Mouse (Mus musculus): ENCODE data around the gene Atp5k. TPM values are rescaled to one million over a fixed set of nuclear protein-coding genes. Genes with fewer than 3 reads are reported as not detected.

Atp5k gene
- polyA plus RNA-seq, 1 experiment from 2014 or later = 381 TPM

- H3K9me3 ChIP-seq (replicated peaks) = no peaks in the 10 kb centered on the region
- WGBS = 88% methylated on average over 1 of the region's 1 CpGs
- peaks cover 21% of the 10 kb centered on the region for H3K4me1 ChIP-seq
- H3K4me3 ChIP-seq = no peak overlapping the region
- DNase-seq (ENCODE audit: low spot score) = no peak
- peaks cover 20% of the 10 kb centered on the region for H3K27me3 ChIP-seq (ENCODE audit: low read depth, poor library complexity, severe bottlenecking)
- H3K27ac ChIP-seq (replicated peaks) = no peak overlapping the region
- no peaks in the 10 kb centered on the region for H3K36me3 ChIP-seq
Measured at GRCm38 (mm10) chr5:108452422-108452821, 18.2 kb upstream of the Atp5k start.

GRCm38 (mm10) chr5:108451611-108452010 lies 17.4 kb upstream of the Atp5k start:
- H3K9me3 ChIP-seq (replicated peaks) = no peaks in the 10 kb centered on the region
- H3K36me3 ChIP-seq = no peaks in the 10 kb centered on the region
- no peak overlapping the region for H3K27ac ChIP-seq (replicated peaks)
- DNase-seq (ENCODE audit: low spot score) = no peak
- peaks cover 21% of the 10 kb centered on the region for H3K4me1 ChIP-seq
- WGBS = 79% methylated on average over 1 of the region's 1 CpGs
- no peak overlapping the region for H3K4me3 ChIP-seq
- peaks cover 28% of the 10 kb centered on the region for H3K27me3 ChIP-seq (ENCODE audit: low read depth, poor library complexity, severe bottlenecking)

GRCm38 (mm10) chr5:108450837-108451540 lies 16.7 kb upstream of the Atp5k start:
- peaks cover 21% of the 10 kb centered on the region for H3K4me1 ChIP-seq
- WGBS = 80% methylated on average over 8 of the region's 8 CpGs

GRCm38 (mm10) chr5:108448785-108449668 lies 14.8 kb upstream of the Atp5k start, which contains the start of gene Mfsd7a:
Gene Mfsd7a, minus strand, starts transcription at chr5:108448891.
- 13% methylated on average over 24 of the region's 24 CpGs for WGBS
- peaks cover 34% of the 10 kb centered on the region for H3K27me3 ChIP-seq (ENCODE audit: low read depth, poor library complexity, severe bottlenecking)
- no peaks in the 10 kb centered on the region for H3K36me3 ChIP-seq
- H3K4me1 ChIP-seq = peaks cover 19% of the 10 kb centered on the region
- DNase-seq (ENCODE audit: low spot score) = peak; percentile 51
- peak within 1 kb of the TSS; percentile 51 for H3K4me3 ChIP-seq
- no peaks in the 10 kb centered on the region for H3K9me3 ChIP-seq (replicated peaks)
- no peak within 1 kb of the TSS; the same call in 1 of the 2 replicates for H3K27ac ChIP-seq (replicated peaks)

More at GRCm38 (mm10) chr5:108450837-108451540, 16.7 kb upstream of the Atp5k start:
- Histone ChIP-seq H3K4me3 (no peak overlapping the region), H3K9me3 (replicated peaks) (no peaks in the 10 kb centered on the region), H3K27ac (replicated peaks) (no peak overlapping the region), H3K36me3 (no peaks in the 10 kb centered on the region), H3K27me3 (ENCODE audit: low read depth, poor library complexity, severe bottlenecking) (peaks cover 34% of the 10 kb centered on the region)
- no peak for DNase-seq (ENCODE audit: low spot score)

- no peak for DNase-seq (ENCODE audit: low spot score)
- H3K27ac ChIP-seq (replicated peaks) = no peak overlapping the region
- H3K4me1 ChIP-seq = peaks cover 17% of the 10 kb centered on the region
- no peak overlapping the region for H3K4me3 ChIP-seq
- H3K9me3 ChIP-seq (replicated peaks) = no peaks in the 10 kb centered on the region
- no peaks in the 10 kb centered on the region for H3K36me3 ChIP-seq
- H3K27me3 ChIP-seq (ENCODE audit: low read depth, poor library complexity, severe bottlenecking) = peaks cover 34% of the 10 kb centered on the region
- WGBS = 88% methylated on average over 7 of the region's 7 CpGs
Measured at GRCm38 (mm10) chr5:108447857-108448256, 13.6 kb upstream of the Atp5k start.

GRCm38 (mm10) chr5:108446973-108447372 lies 12.7 kb upstream of the Atp5k start:
- Histone ChIP-seq H3K9me3 (replicated peaks) (no peaks in the 10 kb centered on the region), H3K4me3 (no peak overlapping the region), H3K4me1 (peaks cover 17% of the 10 kb centered on the region), H3K27ac (replicated peaks) (no peak overlapping the region), H3K36me3 (no peaks in the 10 kb centered on the region), H3K27me3 (ENCODE audit: low read depth, poor library complexity, severe bottlenecking) (peaks cover 34% of the 10 kb centered on the region)
- WGBS = 90% methylated on average over 3 of the region's 3 CpGs
- no peak for DNase-seq (ENCODE audit: low spot score)

- Histone ChIP-seq H3K36me3 (peaks cover 19% of the 10 kb centered on the region), H3K4me3 (no peak overlapping the region), H3K4me1 (peaks cover 14% of the 10 kb centered on the region), H3K27me3 (ENCODE audit: low read depth, poor library complexity, severe bottlenecking) (no peaks in the 10 kb centered on the region), H3K9me3 (replicated peaks) (no peaks in the 10 kb centered on the region), H3K27ac (replicated peaks) (no peak overlapping the region)
- DNase-seq (ENCODE audit: low spot score) = no peak
- 77% methylated on average over 2 of the region's 2 CpGs for WGBS
Measured at GRCm38 (mm10) chr5:108436101-108436500, 1.9 kb upstream of the Atp5k start.

- peaks cover 35% of the 10 kb centered on the region for H3K36me3 ChIP-seq
- DNase-seq (ENCODE audit: low spot score) = no peak
- H3K27me3 ChIP-seq (ENCODE audit: low read depth, poor library complexity, severe bottlenecking) = no peaks in the 10 kb centered on the region
- H3K9me3 ChIP-seq (replicated peaks) = no peaks in the 10 kb centered on the region
- H3K4me3 ChIP-seq = no peak overlapping the region
- H3K4me1 ChIP-seq = peaks cover 14% of the 10 kb centered on the region
- H3K27ac ChIP-seq (replicated peaks) = no peak overlapping the region
- 89% methylated on average over 6 of the region's 6 CpGs for WGBS
Measured at GRCm38 (mm10) chr5:108431196-108431595, 3.1 kb downstream of the Atp5k start.

- Histone ChIP-seq H3K27ac (replicated peaks) (no peak overlapping the region), H3K27me3 (ENCODE audit: low read depth, poor library complexity, severe bottlenecking) (no peaks in the 10 kb centered on the region), H3K36me3 (peaks cover 27% of the 10 kb centered on the region), H3K4me1 (no peaks in the 10 kb centered on the region), H3K9me3 (replicated peaks) (no peaks in the 10 kb centered on the region), H3K4me3 (no peak overlapping the region)
- DNase-seq (ENCODE audit: low spot score) = peak; percentile 39
- 68% methylated on average over 1 of the region's 1 CpGs for WGBS
Measured at GRCm38 (mm10) chr5:108427186-108427585, 7.1 kb downstream of the Atp5k start.

- Histone ChIP-seq H3K4me1 (no peaks in the 10 kb centered on the region), H3K9me3 (replicated peaks) (no peaks in the 10 kb centered on the region), H3K36me3 (no peaks in the 10 kb centered on the region), H3K27ac (replicated peaks) (no peak overlapping the region), H3K4me3 (no peak overlapping the region), H3K27me3 (ENCODE audit: low read depth, poor library complexity, severe bottlenecking) (no peaks in the 10 kb centered on the region)
- WGBS = 89% methylated on average over 2 of the region's 2 CpGs
- DNase-seq (ENCODE audit: low spot score) = no peak
Measured at GRCm38 (mm10) chr5:108423427-108423826, 10.8 kb downstream of the Atp5k start.

- no peak for DNase-seq (ENCODE audit: low spot score)
- Histone ChIP-seq H3K4me1 (no peaks in the 10 kb centered on the region), H3K27me3 (ENCODE audit: low read depth, poor library complexity, severe bottlenecking) (no peaks in the 10 kb centered on the region), H3K4me3 (no peak overlapping the region), H3K36me3 (no peaks in the 10 kb centered on the region), H3K27ac (replicated peaks) (no peak overlapping the region), H3K9me3 (replicated peaks) (no peaks in the 10 kb centered on the region)
- WGBS = 82% methylated on average over 3 of the region's 3 CpGs
Measured at GRCm38 (mm10) chr5:108422741-108423140, 11.5 kb downstream of the Atp5k start.

- no peaks in the 10 kb centered on the region for H3K36me3 ChIP-seq
- H3K4me1 ChIP-seq = no peaks in the 10 kb centered on the region
- H3K4me3 ChIP-seq = no peak overlapping the region
- H3K27me3 ChIP-seq (ENCODE audit: low read depth, poor library complexity, severe bottlenecking) = no peaks in the 10 kb centered on the region
- no peak for DNase-seq (ENCODE audit: low spot score)
- WGBS = 83% methylated on average over 2 of the region's 2 CpGs
- no peaks in the 10 kb centered on the region for H3K9me3 ChIP-seq (replicated peaks)
- H3K27ac ChIP-seq (replicated peaks) = no peak overlapping the region
Measured at GRCm38 (mm10) chr5:108414711-108415110, 19.5 kb downstream of the Atp5k start.

- no peak overlapping the region for H3K27ac ChIP-seq (replicated peaks)
- no peaks in the 10 kb centered on the region for H3K36me3 ChIP-seq
- WGBS = 83% methylated on average over 2 of the region's 2 CpGs
Measured at GRCm38 (mm10) chr5:108406977-108407376, 27.3 kb downstream of the Atp5k start.

More at GRCm38 (mm10) chr5:108406977-108407376, 27.3 kb downstream of the Atp5k start:
- Histone ChIP-seq H3K4me1 (no peaks in the 10 kb centered on the region), H3K27me3 (ENCODE audit: low read depth, poor library complexity, severe bottlenecking) (no peaks in the 10 kb centered on the region), H3K4me3 (no peak overlapping the region), H3K9me3 (replicated peaks) (no peaks in the 10 kb centered on the region)
- no peak for DNase-seq (ENCODE audit: low spot score)
